Mouse (Mus musculus) embryo, embryonic 9.5 days (tissue): Measurements from ENCODE around the gene Gm4491.

Experiments
- DNase-seq: peaks from one replicate; pipeline ENCODE4 v3.0.0-alpha.2; 2017; ENCODE audit errors: extremely low spot score

Gene Gm4491

DNA sequence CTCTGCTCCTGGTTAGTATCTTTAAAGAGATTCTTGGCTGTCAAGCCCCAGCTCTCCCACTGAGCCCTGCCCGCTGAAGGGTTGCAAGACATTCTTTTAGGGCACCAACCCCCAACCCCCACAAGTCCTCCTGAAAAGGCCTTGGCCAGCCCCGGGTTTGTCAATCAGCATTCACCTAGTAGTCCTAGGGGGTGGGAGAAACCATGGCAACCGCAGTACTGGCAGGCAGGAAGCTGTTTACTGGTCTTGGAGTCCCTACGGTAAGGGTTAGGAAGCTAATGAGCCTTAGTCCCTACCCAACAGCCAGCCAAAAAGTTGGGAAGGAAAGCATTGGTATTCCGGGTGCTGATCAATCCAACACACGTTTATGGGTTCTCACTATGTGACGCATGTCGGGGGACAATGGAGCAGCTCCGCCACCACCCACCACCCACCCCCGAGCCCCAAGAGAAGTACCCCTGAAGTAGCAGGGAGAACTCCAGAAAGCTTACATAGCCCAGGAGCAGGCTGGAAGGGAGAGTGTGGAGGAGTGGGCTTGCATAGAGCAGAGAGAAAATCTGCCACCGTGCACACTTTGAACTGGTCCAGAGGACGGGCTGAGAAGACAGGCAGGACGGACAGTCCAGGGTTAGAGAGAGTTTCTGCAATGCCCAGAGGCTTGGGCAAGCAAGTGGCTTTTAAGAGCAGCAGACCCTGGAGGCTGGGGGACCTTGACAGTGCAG lies at the start of gene Gm4491:
Gene Gm4491, minus strand, starts transcription at position 61 of the 722 bp plus-strand sequence.
- DNase-seq, result peak; percentile 68

- no peak for DNase-seq
Measured at GRCm38 (mm10) chr14:57161833-57162232, 46.1 kb upstream of the Gm4491 start.

GRCm38 (mm10) chr14:57161201-57161600 lies 45.5 kb upstream of the Gm4491 start:
- DNase-seq, result no peak

- DNase-seq, result no peak
Measured at GRCm38 (mm10) chr14:57154916-57155315, 39.2 kb upstream of the Gm4491 start.

- DNase-seq, result no peak
Measured at GRCm38 (mm10) chr14:57145741-57146140, 30.1 kb upstream of the Gm4491 start.

DNA sequence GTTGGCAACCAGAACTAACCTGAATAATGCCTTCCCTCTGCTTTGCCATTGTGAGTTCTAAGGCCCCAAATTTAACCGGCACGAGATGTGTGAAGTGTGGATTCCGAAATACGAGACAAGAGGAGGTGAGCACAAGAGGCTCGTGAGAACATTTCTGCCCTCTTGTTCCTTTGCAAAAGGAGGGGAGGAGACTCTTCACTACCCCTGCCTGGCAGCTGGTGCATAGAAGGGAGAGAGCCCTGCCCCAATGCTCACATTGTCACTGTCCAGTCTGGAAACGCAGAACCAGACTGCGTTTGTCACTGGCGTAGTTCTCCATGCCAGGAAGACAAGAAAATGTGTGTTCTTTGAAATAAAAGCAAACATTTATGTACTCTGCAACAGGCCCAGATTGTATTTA lies 19.6 kb upstream of the Gm4491 start:
- DNase-seq, result no peak

DNA sequence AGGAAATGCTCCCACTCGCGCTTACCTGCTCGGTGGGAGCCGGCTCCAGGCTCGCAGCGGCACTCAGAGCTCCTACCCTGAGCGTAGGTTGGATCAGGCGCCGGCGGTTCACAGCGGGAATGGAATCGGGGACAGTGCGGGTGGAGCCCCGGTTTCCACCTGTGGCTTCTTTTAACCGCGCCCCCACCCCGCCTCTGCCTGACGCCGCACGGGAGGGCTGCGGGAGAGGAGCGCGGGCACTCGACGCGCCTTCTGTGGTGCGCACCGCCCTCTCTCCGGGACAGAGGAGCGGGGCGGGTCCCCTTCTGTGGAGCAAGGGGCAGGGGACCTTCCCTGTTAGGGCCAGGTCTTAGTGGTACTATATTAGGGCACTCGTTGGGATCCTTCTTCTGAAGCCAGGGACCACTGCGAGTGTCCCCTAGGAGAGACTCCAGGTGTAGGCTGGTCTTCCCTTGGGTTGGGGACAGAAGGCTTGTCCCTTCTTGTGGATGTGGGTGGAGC lies 17.5 kb upstream of the Gm4491 start, which contains the start of gene Gjb6:
Gene Gjb6, minus strand, starts transcription at position 451 of the 501 bp plus-strand sequence.
- DNase-seq, result no peak

DNA sequence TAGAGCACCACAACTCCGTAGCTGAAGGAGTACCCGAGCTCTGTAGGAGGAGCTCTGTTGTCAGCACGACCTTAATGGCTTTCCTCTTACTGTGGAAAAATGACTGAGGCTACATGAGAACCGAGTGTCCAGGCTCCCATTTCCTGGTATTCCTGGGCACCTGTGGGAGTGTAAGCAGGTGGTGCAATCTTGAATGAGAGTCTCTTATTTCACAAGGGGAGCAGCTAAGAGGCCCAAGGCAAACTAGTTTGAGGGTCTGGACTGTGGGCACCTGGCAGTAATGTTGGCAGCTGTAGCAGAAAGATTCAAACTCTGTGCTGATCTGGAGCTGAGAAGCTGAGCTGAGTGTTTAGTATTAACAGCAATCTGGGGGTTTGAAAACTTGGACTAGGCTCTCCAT lies 11.7 kb upstream of the Gm4491 start:
- DNase-seq, result no peak

- no peak for DNase-seq
Measured at GRCm38 (mm10) chr14:57122295-57122694, 6.6 kb upstream of the Gm4491 start.

GRCm38 (mm10) chr14:57109194-57109593 lies 6.5 kb downstream of the Gm4491 start:
- DNase-seq, result peak; percentile 69

DNA sequence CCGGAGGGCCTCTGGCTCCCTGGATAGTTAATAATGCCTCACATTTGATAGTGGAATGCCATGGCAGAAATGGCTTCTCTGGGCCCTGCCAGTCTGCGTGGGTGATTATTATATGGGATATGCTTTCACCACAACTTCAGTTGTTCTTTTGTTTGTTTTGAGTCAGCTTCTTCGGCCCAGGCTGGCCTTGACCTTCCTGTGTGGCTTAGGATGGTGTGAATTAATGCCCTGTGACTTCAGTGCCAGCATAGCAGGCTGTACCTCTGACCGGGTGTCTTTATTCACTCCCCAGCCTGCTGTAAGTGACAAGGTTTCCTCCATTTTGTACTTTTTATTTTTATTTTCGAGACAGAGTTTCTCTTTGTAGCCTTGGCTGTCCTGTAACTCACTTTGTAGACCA lies 7.8 kb downstream of the Gm4491 start:
- DNase-seq, result no peak

DNA sequence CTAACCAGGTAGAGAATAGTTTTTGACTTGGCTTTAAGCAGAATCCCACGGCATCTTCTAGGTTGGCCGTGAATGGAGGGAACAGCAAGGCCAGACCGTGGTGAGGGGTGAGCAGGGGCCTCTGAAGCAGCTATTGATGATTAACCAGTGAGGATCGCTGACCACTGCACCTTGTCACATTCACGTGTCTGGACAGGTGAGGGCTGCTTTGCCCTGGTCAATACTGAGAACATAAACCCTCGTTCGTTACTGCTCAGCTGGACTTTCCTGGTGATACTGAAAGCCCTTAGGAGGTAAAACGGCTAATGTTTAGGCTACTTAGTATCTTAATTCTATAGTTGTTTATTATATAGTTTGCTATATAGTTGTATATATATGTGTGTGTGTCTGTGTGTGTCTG lies 8.6 kb downstream of the Gm4491 start:
- DNase-seq, result no peak

- DNase-seq, result no peak
Measured at GRCm38 (mm10) chr14:57105721-57106120, 10.0 kb downstream of the Gm4491 start.

- DNase-seq, result no peak
Measured at GRCm38 (mm10) chr14:57105111-57105510, 10.6 kb downstream of the Gm4491 start.

- peak; percentile 58 for DNase-seq
Measured at GRCm38 (mm10) chr14:57104106-57105023, 11.3 kb downstream of the Gm4491 start, which contains the start of gene Gjb2. Gene Gjb2, minus strand, starts transcription at chr14:57104702.

- peak; percentile 18 for DNase-seq
Measured at GRCm38 (mm10) chr14:57103711-57104105, 12.0 kb downstream of the Gm4491 start.

DNA sequence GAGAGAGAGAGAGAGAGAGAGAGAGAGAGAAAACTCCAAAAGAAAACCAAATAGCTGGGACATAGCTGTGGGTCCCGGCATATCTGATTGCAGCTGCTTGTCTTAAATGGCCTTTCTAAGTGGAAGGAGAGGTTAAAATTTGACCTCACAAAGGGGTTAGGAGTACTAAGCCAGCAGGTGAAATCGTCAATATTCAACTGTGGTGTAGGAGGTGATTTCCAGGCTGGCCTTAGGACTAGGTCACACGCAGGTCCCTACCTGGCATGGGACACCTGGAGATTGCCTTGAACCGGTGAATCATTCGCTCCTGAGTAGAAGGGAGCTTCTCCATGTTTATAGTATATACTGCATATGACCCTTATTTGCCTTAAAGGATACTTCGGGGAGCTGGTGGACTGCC lies 12.6 kb downstream of the Gm4491 start:
- no peak for DNase-seq

DNA sequence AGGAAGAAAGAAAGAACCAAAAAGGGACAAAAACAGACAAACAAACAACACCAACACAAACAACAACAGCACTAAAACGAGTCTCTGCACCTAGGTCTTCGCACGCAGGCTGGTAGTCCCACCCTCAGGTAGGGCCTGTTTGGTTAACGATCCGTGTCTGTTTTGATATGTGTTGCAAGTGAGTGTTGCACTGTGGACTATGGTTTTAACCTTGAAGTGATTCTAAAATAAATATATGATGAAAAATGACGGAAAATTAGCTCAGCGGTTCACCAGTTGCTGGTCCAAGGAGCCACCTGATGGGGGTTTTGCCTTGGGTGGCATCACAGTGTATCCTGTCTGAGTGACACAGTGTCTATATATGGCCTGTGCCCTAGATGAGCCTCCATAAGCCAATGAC lies 14.1 kb downstream of the Gm4491 start:
- DNase-seq, result no peak

GRCm38 (mm10) chr14:57095855-57096254 lies 19.8 kb downstream of the Gm4491 start:
- DNase-seq, result no peak

GRCm38 (mm10) chr14:57093029-57093428 lies 22.7 kb downstream of the Gm4491 start:
- DNase-seq, result peak; percentile 60

GRCm38 (mm10) chr14:57090001-57090400 lies 25.7 kb downstream of the Gm4491 start:
- no peak for DNase-seq

GRCm38 (mm10) chr14:57089107-57089506 lies 26.6 kb downstream of the Gm4491 start:
- no peak for DNase-seq
